Mouse (Mus musculus) cerebellum, postnatal 25 days (tissue): ENCODE results near the gene Snx29.

Source experiments
- DNase-seq, 2 experiments: peaks; one replicate each; pipeline ENCODE4 v3.0.0; 2021; ENCODE audit warnings: mixed read lengths in 2 of 2

The Snx29 gene

DNA sequence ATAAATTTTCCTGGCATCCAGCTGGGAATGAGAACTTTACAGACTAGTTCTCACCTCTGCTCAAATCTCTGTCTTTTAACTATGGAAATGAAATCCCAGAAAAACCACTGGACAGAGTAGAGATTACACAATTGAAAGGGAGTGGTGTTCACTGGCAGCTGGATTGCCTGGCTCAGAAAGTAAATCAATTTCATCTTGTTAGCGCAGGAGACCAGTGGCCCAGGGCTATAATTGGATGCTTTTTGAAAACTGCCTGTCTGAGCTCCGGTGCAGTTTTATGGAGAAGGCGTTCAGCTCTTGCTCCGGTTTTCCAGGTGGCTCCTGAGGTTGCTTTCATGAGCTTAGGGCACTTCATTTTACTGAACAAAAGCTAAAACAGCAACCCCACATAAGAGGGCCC, 371.7 kb downstream of the Snx29 start:
- DNase-seq: no peak

DNA sequence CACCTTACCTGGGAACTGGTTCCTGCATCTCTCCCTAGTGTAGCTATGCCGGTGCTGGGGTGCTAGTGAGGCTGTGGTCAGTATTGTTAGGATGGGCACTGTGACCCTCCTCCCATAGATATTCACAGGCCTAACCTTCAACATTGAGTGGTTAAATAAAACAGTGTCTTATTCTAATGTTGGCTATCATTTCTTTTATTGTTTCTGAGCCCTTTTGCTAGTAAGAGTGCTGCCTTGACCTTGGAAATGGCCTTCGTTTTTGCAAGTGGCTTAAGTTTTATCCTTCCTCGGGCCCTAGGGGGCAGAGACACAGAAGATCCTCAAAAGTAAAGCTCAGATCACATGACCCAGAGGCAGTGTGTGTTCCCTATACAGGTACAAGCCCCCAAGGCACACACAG, 374.1 kb downstream of the Snx29 start:
- DNase-seq: no peak

DNA sequence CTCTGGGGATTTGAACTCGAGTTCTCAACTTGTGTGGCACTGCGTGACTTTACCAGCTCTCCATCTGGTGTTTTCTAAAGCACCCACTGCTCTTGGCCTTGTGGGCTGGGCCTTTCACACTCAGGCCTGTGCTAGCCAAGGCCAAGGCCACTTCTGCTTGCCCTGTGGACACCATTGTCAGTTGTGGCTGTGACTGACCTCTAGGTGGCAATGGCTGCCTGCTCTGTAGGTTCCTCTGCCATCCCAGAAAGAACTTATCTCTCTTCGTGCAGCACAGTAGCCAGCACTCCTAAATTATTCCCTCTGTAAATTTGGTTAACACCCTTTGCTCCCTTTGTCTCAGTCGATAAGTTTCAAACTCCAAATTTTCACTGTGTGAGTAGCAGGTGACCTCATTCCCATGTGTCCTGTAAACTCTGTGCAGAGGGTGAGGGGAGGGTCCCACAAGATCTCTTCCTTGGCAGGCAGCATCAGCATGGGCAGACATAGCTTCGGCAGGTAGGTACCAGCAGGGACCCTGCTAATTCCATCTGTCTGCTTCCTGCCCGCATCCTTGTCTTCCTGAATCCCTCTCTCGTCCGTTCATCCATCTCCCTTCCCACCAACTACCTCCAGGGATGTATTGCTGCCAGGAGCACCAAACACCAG, 375.1 kb downstream of the Snx29 start:
- DNase-seq: peak; percentile 64 to 74

DNA sequence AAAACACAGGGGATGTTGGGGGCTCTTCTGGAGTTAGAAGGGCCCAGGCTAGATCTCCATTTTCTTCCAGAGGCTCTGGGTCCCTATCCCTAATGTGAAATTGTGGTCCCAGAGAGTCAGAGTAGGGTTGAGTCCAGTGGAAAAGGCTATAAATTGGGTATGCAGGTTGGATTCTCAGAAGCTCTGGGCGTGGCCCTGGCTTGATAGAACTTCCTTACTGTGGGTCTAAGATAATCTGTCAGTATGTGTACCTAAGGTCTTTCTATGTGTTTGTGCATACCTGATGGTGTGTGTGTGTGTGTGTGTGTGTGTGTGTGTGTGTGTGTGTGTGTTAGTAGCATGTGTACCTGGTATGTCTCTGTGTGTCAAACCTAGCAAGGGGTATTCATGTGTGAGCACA, 378.9 kb downstream of the Snx29 start:
- no peak for DNase-seq

GRCm38 (mm10) chr16:11704096-11704495, 381.4 kb downstream of the Snx29 start:
- no peak for DNase-seq

GRCm38 (mm10) chr16:11705456-11705855, 382.7 kb downstream of the Snx29 start:
- DNase-seq: peak; percentile 63 to 70

GRCm38 (mm10) chr16:11708097-11708496, 385.4 kb downstream of the Snx29 start:
- DNase-seq: no peak

DNA sequence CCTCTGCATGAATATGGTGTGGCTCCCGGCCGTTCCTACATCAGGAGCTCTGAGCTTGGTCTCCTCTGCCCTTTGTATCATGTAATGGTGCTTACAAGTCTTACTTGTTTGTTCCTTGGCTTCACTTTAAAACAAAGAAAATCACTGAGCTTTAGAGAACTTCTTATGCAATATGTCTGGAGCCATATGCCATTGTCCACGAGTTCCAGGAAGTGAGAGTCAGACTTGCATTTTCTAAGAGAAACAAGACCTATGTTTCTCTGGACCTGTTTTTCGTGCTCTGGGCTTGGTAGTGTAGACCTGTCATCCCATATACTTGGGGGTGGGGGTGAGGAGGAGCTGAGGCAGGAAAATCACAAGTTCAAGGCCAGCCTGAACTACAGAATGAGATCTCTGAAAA, 386.7 kb downstream of the Snx29 start:
- DNase-seq: no peak

DNA sequence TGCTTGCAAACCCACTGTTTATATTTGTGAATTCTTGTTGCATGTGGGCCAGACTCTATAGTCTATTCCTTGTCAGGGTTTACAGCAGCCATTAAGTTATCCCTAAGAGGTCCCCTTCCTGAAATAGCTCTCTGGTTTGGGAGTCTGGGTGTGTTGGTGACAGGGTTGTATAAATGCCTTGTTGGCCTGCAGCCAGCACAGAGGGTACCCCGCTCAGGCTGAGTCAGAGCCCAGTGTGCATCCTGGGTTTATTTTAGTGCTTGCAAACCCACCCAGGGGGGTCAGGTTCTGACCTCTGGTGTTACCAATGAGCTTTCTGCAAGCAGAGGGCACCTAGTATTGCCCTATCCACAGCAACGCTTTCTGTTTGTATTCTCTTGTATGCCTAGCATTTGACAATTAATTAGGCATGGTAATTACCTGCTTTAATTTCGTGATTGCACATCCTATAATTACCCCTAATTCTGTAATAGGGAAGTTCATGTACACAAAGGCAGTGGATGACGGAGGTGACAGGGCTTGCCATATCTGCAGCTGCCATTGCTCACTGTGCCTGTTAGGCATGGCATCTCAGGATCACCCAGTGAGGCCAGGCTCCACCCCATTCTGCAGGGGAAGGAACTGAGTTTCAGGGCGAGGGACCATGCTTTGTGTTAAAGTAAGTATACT, 387.4 kb downstream of the Snx29 start:
- no peak for DNase-seq

- peak in 1 of 2 experiments; percentile 16 for DNase-seq
Observed at GRCm38 (mm10) chr16:11713265-11713865, 390.7 kb downstream of the Snx29 start.

DNA sequence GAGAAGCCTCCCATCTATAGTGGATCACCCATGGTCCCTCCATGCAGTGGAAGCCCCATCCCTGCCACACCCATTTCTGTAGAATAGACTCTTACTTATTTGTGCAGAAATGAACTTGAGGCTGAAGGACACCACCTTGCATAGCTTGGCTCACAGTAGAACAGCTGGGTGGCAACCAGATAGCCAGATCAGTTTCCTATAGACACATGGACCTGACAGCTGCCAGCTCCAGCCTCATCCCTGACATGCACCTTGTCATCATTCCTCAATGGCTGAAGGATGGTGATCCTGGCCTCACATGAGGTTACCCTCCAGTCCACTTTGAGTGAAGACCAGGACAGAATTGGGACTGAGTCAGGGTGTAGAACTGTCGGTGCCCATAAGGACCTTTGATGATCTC, 394.2 kb downstream of the Snx29 start:
- no peak for DNase-seq

DNA sequence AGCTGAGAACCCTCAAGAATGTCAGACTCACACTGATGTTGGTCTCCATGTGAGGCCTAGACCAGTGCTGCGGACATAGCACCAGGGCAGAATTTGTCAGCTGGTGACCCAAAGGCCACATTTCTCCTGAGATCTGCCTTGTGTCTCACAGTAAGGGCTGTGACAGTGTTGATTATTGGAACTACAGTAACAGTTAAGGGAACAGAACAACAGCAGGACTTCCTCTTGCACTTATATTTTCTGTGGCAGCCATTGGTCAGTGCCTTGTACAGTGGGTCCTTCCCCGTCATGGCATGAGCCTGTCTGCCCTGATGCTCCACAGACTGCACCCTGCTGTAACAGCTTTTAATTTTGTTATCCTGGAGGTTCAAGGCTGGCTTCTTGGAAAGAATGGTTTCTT, 403.2 kb downstream of the Snx29 start:
- no peak for DNase-seq

DNA sequence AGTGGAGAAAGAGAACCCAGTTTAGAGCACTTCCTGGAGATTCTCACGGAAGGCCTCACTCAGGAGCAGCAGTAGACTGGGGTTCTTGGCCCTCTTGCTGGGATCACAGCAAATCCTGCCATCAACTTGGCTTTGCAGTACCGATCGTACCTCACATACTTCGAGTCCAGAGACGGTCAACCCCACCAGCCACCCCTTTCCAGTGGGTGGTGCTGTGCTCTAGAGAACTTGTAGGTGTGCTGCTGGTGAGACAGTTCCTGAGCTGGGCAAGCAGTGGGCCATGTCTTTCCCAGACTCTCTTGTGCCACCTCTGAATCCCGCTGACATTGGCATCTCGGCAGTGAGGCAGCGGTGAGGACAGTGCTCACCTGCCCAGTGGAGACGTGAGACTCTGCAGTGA, 404.6 kb downstream of the Snx29 start:
- no peak for DNase-seq

DNA sequence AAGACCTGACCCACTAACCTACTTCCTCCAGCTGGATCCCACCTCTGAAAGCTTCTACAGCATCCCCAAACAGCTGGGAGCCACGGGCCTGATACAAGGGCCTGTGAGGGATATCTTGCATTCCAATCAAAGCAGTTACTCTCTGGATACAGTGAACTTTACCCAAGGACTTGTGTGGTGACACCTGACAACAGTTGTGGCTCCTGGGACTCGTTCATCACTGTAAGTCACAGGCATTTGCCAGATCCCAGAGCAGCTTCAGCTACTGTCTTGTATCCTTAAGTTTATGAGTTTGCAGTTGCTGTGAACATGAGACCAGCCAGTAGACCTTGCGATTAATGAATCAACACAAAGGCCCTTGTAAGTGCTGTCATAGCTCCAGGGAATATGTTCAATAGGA, 405.4 kb downstream of the Snx29 start:
- no peak for DNase-seq

GRCm38 (mm10) chr16:11728627-11729026, 405.9 kb downstream of the Snx29 start:
- no peak for DNase-seq

GRCm38 (mm10) chr16:11729111-11729510, 406.4 kb downstream of the Snx29 start:
- no peak for DNase-seq

GRCm38 (mm10) chr16:11729815-11730214, 407.1 kb downstream of the Snx29 start:
- DNase-seq: no peak

- DNase-seq: no peak
Observed at GRCm38 (mm10) chr16:11731014-11731535, 408.4 kb downstream of the Snx29 start.

DNA sequence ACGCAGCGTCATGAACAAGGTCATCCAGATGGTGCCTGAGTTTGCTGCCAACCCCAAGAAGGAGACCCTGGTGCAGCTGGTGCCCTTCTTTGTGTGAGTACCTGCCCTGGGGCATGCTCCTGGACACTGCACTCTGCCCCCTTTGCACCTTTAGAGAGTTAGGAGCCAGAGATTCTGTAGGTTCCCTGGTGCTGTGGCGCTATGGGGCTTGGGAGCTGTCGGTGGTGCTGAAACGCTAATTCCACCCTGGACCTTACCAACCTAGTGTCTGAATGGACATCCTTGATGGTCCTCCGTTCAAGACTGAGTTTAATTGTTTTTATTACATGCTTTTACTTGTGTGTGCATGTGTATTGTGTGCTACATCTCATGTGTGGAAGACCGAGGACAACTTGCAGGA, 415.6 kb downstream of the Snx29 start:
- DNase-seq: no peak

DNA sequence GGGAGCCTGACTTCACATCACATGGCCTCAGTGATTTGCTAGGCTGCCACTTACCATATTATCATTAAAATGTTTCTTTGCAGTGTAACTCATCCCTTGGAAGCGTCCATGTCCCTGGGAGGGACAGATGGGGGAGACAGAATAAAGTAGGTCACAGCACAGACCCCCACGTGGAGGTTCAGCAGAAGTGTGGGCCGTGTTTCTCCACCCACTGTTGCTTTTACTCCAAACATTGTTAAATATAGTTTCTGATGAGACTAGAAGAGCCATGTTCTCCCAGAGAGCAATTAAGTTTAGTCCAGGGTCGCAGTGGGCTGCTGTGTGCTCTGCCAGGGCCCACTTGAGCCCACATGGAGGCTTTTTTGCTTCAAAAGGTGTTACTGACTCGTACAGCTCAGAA, 419.2 kb downstream of the Snx29 start:
- no peak for DNase-seq

- DNase-seq: no peak
Observed at GRCm38 (mm10) chr16:11742351-11742750, 419.6 kb downstream of the Snx29 start.

DNA sequence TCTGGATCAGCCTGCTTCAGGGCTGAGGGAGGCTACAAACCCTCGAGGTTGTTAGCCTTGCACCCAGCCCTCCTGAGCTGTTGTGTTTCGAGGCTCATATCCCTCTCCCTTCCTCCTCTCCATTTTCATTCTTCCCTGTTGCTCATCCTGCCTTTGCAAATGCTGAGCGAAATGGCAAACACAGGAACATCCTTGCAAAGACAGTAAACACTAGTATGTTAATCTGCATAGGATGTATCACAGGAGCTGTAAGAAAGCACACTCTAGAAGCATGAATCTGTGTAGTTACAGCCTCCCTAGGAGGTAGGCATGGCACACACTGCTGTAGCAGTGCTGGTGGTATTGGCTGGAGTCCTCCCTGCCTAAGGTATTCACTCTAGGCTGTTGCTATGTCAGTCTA, 420.3 kb downstream of the Snx29 start:
- no peak for DNase-seq

DNA sequence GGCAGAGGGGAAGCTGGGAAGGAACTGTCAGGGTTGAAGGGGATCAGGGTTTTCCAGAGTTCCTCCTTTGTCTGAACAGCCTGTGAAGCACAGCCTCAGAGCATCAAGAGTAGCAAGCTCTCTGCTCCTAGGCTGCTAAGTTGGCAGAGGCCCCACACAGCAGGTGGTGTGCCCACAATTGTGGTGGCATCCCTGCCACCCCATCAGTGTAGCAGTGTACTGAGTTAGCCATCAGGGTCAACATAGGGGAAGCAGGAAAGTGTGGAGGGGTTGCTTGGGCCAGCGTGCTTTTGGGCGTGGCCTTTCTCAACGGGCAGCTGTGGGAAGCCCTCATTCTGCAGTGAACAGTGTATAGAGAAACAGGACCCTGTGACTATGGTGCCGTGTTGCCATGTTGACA, 421.0 kb downstream of the Snx29 start:
- peak in 1 of 2 experiments; percentile 51 for DNase-seq

DNA sequence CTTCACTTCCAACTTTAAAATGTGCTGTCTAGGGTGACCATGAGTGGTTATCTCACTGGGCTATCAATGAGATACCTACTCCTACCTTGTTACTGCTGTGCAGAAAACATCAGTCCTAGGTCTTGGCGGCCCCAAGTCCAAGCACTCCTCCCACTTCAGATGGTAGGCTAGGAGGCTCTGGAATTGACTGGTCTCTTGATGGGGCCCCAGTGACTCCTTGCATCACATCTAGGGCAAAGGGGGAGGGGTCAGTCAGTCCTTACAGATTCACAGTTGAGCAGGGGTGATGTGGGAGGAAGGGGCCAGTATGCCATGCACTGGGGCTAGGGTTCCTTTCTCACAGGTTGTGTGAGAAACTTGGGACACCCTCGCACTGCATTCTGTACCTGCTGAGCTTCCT, 423.3 kb downstream of the Snx29 start:
- no peak for DNase-seq
